Mouse (Mus musculus): ENCODE measurements at regions not wholly inside any gene's neighbourhood (a gene's known extent, or its start where the extent isn't known, plus 50 kb on each side); places are given as distances from the start of the nearest gene placed in this dataset.

DNA sequence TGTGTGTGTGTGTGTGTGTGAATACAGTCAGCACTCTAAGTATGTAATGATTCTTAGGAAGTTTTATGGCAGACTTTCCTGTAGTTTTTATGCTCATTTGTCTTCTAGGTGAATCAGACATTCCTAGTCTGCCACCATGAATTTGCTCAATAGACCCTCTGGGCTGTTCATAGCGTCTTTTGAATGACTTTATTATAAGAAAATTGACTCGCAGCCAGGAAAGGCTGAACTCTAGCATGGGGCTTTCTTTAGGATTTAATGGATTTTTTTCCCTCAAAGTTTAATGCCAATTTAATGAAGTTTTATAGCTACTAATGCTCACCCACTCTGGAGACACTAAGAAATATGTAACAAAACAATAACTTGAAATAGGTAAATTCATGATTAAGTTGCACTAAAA lies 363.6 kb downstream of the Cdh11 start:
- TF ChIP-seq EP300 (IDR thresholded peaks at IDR 0.05; ENCODE audit: insufficient read depth, low read depth, low read length) (no peak), CTCF (IDR thresholded peaks at IDR 0.05) (no peak), POLR2A (IDR thresholded peaks at IDR 0.05; ENCODE audit: insufficient read depth, low read depth, low read length) (no peak)

All from heart, adult 2 months (tissue).